Mouse (Mus musculus): ENCODE results near the gene Arrdc1.

GRCm38 (mm10) chr2:24976960-24977359 lies 41.9 kb upstream of the Arrdc1 start:
- TF ChIP-seq CTCF (IDR thresholded peaks at IDR 0.05; ENCODE audit: extremely low read depth, insufficient read depth, insufficient read length, insufficient replicate concordance) = no peak
- TF ChIP-seq POLR2A (IDR thresholded peaks at IDR 0.05; ENCODE audit: low read depth, low read length) = no peak
